Mouse (Mus musculus) adrenal gland, postnatal 36 days (tissue): Measurements from ENCODE around the gene Ddx6. TPM values are rescaled to one million over a fixed set of nuclear protein-coding genes. Genes with fewer than 3 reads are reported as not detected.
A peak's percentile ranks its signal among the peaks of the same experiment; 100 is the strongest.

Experiments
- DNase-seq, 2 experiments: peaks; one replicate each; pipeline ENCODE4 v3.0.0; 2021; ENCODE audit warnings: mixed read lengths in 1 of 2
- total RNA-seq, 2 experiments: library from RNA; stranded (reverse); gene quantifications; 2 replicates each; pipeline ENCODE4 v1.2.3; 2021

Ddx6 gene
- total RNA-seq, 2 experiments from 2014 or later, result 134 to 149 TPM

GRCm38 (mm10) chr9:44640646-44641357, 36.1 kb downstream of the Ddx6 start:
- DNase-seq, result no peak

GRCm38 (mm10) chr9:44641616-44642015, 36.9 kb downstream of the Ddx6 start:
- DNase-seq, result no peak

DNA sequence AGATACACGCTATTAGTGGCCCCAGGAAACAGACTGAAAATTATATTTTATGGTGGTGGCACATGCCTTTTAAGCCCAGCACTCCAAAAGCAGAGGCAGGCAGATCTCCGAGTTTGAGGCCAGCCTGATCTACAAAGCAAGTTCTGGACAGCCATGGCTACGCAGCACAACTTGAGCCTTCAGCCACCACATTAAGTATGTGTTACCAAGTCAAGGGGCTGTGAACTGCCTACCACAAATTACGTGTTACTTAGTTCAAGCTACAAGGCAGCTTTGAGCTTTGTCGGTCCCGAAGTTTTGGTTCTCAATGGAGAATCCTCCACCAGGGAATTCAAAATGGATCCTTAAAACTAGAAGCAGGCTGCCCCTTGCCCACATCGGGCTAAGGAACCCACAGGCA, 38.4 kb downstream of the Ddx6 start:
- no peak for DNase-seq

GRCm38 (mm10) chr9:44644186-44644585, 39.5 kb downstream of the Ddx6 start:
- no peak for DNase-seq

- DNase-seq, result peak; percentile 68 to 73
Observed at GRCm38 (mm10) chr9:44645481-44645880, 40.8 kb downstream of the Ddx6 start.

GRCm38 (mm10) chr9:44645924-44646323, 41.2 kb downstream of the Ddx6 start:
- DNase-seq, result peak in 1 of 2 experiments; percentile 42

DNA sequence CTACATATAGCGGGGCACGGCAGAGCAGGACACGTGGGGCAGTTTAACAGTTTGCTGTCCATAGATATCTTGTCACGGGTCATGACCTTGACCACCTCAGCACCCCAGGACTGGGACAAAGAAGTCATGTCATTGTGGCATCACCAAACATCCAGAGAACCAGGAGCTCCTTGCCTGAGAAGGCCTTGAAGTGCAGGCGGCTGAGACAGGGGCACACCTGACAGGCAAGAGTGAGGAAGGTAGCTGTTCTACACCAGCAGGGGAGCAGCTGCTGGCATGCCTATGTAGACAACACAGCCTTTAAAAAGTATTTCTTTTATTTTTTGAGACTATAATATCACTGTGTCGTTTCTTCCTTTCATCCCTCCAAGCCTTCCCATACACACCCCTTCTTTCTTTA, 41.7 kb downstream of the Ddx6 start:
- DNase-seq, result no peak

- DNase-seq, result no peak
Observed at GRCm38 (mm10) chr9:44647026-44647425, 42.3 kb downstream of the Ddx6 start.

GRCm38 (mm10) chr9:44647656-44648055, 43.0 kb downstream of the Ddx6 start:
- DNase-seq, result no peak

DNA sequence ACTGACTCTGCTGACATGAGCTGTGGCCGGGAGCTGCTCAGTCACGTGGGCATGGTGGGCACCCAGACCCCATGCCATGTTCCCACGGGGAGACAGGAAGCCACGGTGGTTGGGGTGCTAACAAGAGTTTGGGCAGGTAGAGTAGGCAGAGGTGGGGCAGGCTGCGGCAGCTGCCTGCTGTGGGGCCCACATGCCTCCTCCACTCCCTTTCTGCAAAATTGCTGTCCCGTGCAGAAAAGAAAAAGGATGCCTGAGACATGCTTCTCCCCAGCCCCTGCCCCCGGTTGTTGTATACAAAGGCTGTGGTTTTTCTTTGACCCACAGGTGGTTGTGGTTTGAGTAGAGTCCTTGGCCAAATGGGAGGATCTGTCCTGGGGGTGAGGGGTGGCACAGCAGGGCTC, 44.2 kb downstream of the Ddx6 start:
- no peak for DNase-seq

DNA sequence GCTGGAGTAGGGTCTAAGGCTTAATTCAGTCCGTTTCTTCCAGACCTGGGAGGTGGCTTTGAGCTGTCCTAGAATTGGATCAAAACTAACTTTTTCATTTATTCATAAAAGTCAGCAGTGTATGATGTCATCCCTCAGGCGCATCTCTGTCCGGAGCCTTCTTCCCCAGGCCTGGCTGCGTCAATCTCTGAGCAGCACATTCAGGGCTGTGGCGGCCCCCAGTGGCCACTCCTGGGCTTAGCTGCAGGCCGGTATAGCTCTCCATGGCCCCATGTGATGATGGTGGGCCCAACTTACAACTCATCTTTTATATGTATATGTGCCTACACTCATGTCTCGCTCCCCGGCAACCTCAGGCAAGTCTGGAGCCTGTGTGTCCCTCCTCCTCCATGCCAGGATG, 47.3 kb downstream of the Ddx6 start:
- DNase-seq, result peak; percentile 84 to 90

GRCm38 (mm10) chr9:44653896-44654295, 49.2 kb downstream of the Ddx6 start:
- no peak for DNase-seq

DNA sequence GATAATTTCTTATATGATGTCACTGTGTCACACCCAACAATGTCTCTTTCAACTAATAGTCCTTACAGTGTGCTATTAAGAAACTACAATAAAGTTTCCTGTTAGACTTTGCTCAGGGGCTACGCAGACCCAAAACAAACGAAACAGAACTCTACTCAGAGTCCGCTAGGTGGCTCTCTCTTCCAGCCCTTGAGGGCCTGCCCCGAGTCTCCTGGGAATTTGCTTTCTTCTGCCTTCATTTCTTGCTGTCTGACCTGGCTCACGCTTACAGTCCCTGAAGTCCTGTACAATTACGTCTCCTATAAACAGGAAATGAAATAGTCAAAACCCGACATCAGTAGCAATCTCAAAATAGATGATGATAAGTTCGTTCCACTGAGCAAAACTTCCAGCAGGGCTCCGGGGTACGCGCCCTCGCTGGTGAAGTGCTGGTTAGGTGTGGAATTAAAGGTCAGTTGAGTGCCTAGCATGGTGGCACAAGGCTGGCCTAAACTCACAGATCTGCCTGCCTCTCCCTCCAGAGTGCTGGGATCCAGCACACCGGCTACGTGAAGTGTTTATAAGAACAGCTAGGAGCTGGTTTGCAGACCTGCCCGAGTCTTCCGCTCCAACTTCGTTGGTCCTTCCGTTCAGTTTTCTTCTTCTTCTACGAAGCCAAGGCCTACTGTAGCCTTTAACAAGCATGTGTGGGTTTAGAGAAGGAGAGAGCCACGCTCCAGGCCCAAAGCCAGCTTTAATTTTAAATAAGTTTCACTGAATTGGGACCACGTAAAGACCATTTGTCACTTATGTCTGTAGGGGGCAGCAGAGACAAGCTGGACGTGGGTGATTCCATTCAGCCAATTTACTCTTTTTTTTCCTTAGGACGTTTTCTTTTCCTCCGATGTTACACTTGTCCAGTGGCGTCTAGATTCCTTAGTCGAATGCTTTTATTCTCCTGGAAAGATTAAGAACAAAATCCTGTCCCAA, 50.7 kb downstream of the Ddx6 start:
- DNase-seq, result peak; percentile 63 to 76

DNA sequence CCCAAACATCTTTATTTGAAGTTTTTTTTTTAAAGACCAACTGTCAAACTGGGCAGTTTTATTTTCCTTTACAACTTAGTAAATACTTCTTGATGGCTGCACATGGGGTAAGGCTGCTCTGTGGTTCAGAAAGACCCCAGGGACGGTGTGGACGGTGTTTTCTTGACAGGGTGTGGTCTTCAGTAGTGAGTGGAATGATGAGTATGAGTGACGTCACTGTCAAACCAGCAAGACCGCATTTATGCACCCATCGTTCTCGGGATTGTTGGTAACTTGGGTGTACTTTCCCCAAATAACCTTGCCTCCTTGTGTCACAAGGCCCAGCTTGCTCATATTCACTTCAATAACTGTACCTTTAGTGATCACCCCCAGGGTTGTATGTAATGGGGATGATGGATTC, 59.0 kb downstream of the Ddx6 start:
- DNase-seq, result no peak

GRCm38 (mm10) chr9:44671416-44671815, 66.7 kb downstream of the Ddx6 start:
- DNase-seq, result no peak

GRCm38 (mm10) chr9:44672291-44672865, 67.7 kb downstream of the Ddx6 start:
- no peak for DNase-seq

- DNase-seq, result no peak
Observed at GRCm38 (mm10) chr9:44673005-44673404, 68.3 kb downstream of the Ddx6 start, which contains the start of gene Treh. Treh (plus strand) TSS chr9:44673233.

- no peak for DNase-seq
Observed at GRCm38 (mm10) chr9:44678288-44678871, 73.7 kb downstream of the Ddx6 start.

DNA sequence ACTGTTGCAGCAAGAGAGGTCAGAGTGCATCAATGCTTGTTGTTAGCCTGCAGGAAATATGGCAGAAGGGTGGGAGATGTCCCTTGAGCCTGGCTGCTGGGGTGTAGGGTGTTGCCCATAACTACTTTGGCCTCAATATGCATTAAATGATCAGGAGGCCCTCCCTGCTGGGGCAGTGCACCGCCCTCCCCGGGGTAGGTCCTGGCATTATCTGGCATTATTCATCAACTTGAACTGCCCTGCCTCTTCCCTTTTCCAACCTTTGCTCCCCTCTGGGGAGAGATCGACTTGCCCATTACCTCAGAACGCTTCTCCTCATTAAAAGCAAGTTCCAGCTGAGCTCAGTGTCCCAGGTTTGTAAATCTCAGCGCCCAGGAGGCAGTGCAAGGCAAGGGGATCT, 74.9 kb downstream of the Ddx6 start:
- no peak for DNase-seq

GRCm38 (mm10) chr9:44683046-44683445, 78.4 kb downstream of the Ddx6 start:
- DNase-seq, result no peak

DNA sequence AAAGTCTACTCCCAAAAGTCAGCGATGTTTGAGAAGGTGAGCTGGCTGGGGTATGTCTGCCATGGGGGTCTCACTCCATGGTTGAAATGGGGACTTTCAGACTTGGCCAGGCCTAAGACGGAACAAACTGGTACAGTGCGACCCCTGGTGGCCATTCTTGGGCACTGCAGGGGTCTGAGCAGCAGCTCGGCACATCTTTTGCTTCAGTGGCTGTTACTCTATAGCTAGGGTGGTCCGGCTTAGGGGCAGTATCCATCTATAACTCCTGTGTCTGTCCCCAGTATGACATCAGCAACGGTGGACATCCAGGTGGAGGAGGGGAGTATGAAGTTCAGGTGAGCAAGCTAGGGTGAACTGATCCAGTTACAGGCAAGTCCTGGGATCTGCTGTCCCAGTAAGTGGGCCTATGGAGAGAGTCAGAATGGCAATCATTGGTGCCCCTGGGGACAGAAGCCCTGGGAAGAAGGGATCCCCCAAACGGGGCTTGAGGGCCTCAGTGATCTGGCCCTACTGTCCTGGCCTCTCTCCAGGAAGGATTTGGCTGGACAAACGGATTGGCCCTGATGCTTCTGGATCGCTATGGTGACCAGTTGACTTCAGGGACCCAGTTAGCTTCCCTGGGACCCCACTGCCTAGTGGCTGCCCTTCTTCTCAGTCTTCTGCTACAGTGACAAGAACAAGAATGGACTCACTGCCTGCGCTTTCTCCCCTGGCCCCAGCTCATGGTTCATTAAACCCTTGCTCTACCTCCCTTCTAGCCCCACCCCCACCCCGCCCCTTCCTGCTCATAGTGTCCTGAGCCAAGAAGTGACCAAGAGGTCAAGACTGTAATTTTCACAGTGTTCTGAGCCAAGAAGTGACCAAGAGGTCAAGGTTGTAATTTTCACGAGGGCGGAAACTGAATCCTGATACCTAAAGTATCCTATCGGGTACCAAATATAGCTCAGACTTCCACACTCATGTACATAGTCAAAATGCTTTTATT, 80.9 kb downstream of the Ddx6 start:
- DNase-seq, result peak; percentile 76 to 82
